Mouse (Mus musculus): ENCODE results near the gene Cadm3.
"Not testable (repeated sequence)": the region's sequence is repeated elsewhere in the genome, so short reads cannot be mapped to it uniquely, and the experiment has no call there.

Gene Cadm3

GRCm38 (mm10) chr1:173328446-173328845, 39.0 kb downstream of the Cadm3 start:
- in situ Hi-C loops (cut with MboI; ENCODE audit: unreplicated experiment in 2 of 2): loop anchor here in 1 of 2 experiments (10.0 kb wide), 2 partner anchors 924 to 1136 kb away; no protein-coding TSS in a partner anchor

DNA sequence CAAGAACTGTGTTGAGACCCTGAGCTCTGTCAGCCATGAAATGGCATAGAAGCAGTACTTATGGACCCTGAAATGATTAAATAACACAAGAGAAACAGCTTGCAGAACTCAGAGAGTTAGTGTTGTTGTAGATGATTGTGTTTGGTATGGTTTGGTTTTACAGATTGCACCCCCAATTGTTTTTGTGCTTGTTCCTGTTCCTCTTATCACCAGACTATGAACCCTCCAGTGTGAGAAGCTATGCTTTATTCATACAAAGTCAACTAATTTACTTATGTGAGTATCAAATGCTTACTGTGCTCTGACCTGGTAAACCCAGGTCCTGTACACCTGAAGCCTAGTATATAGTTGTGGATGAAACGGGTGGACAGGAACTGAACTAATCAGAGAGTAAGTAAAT, 40.9 kb downstream of the Cadm3 start:
- in situ Hi-C loops (cut with MboI; ENCODE audit: unreplicated experiment in 2 of 2): loop anchor here in 1 of 2 experiments (10.0 kb wide), 2 partner anchors 922 to 1138 kb away; no protein-coding TSS in a partner anchor

DNA sequence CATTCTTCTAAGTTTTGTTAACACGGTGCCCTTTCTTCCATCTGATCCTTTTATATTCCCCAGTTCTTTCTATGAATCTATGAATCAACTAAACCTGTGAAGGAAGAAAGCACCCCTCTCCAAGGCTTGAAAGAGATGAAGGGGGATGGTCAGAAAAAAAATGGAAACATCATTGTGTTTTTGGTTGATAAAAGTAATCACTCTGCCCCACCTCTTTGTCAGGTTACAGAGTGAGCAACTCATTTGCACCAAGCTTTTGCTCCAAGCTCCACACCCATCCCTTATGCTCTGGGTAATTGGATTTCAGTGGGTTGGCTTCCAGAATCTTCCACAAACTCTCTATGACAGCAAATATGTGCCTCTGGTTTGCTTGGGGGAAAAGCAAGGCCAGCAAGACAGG, 42.1 kb downstream of the Cadm3 start:
- in situ Hi-C loops (cut with MboI; ENCODE audit: unreplicated experiment in 2 of 2): loop anchor here in 1 of 2 experiments (10.0 kb wide), 2 partner anchors 921 to 1139 kb away; no protein-coding TSS in a partner anchor

GRCm38 (mm10) chr1:173324961-173325360, 42.5 kb downstream of the Cadm3 start:
- in situ Hi-C loops (cut with MboI; ENCODE audit: unreplicated experiment in 2 of 2): loop anchor here in 1 of 2 experiments (10.0 kb wide), 2 partner anchors 920 to 1140 kb away; no protein-coding TSS in a partner anchor

GRCm38 (mm10) chr1:173323839-173324585, 43.5 kb downstream of the Cadm3 start:
- in situ Hi-C loops (cut with MboI; ENCODE audit: unreplicated experiment in 2 of 2): loop anchor here in 1 of 2 experiments (10.0 kb wide), 2 partner anchors 919 to 1141 kb away; no protein-coding TSS in a partner anchor

DNA sequence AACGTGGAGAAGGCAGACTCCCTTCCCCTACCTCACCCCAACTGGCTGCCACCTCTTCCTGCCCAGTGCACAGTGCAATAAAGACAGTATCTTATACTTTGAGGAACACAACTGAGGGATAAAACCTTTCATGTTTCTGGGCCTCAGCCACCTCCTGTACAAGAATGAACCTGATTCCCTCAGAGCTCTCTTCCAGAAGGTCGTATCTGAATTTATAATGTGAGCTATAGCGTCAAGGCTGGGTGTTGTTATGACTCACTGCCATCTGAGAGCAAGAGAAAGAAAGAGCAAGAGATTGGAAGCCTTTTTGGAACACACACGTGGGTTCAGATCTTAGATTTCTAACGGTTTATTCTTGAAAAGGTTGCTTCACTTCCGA, 45.3 kb downstream of the Cadm3 start:
- in situ Hi-C loops (cut with MboI; ENCODE audit: unreplicated experiment in 2 of 2): loop anchor here in 1 of 2 experiments (10.0 kb wide), 2 partner anchors 917 to 1143 kb away; no protein-coding TSS in a partner anchor

- in situ Hi-C loops (cut with MboI; ENCODE audit: unreplicated experiment in 2 of 2): loop anchor here in 1 of 2 experiments (10.0 kb wide), 2 partner anchors 917 to 1143 kb away; no protein-coding TSS in a partner anchor
Measured at GRCm38 (mm10) chr1:173321593-173322248, 45.8 kb downstream of the Cadm3 start.

GRCm38 (mm10) chr1:173317925-173318477, 49.5 kb downstream of the Cadm3 start:
- in situ Hi-C loops (cut with MboI; ENCODE audit: unreplicated experiment in 2 of 2): no loop called here

DNA sequence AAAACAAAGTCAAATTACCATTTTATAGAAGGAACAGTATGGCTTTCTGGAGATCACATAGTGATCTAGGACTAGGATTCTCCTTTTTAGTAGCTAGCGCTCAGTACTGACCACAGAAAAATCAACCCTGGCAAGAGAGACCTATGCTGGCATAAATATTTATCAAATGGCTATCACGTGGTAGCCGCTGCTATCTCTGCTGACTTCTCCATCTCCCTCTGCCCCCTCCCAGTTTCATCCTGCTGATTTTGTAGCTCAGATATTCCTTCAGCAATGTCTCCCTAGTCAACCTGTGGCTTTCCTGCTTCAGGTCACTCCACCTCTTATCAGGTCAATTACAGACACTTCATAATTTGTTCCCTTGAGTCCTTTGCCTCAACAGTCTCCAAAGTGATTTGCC, 51.8 kb downstream of the Cadm3 start:
- in situ Hi-C loops (cut with MboI; ENCODE audit: unreplicated experiment in 2 of 2): no loop called here

- in situ Hi-C loops (cut with MboI; ENCODE audit: unreplicated experiment in 2 of 2): not testable (repeated sequence)
Measured at GRCm38 (mm10) chr1:173313535-173314050, 53.9 kb downstream of the Cadm3 start.

- in situ Hi-C loops (cut with MboI; ENCODE audit: unreplicated experiment in 2 of 2): not testable (repeated sequence)
Measured at GRCm38 (mm10) chr1:173302795-173303194, 64.7 kb downstream of the Cadm3 start.
